ENCODE assay signal across 32 mouse cellular contexts in genomic region chrX:77802293-77802692, GRCm38 (mm10). TPM values are rescaled to one million over a fixed set of nuclear protein-coding genes. Genes with fewer than 3 reads are reported as not detected.
DNase-seq lines count a peak whose midpoint lies in the region; ATAC-seq and TF ChIP-seq lines count a peak whose summit lies in the region.
"Had no signal": no experiment of that assay in that cellular context is flagged by ENCODE, and none has a peak within 500 bp of the region (broad histone marks: within the 10 kb centered on the region; RNA-seq: fewer than 3 reads in every experiment).

No protein-coding gene starts in this region.

- H3K36me3 ChIP-seq in forebrain, embryonic 12.5 days (replicated peaks) = no peaks in the 10 kb centered on the region
- no peaks in the 10 kb centered on the region for H3K36me3 ChIP-seq in hindbrain, embryonic 16.5 days (ENCODE audit: control insufficient read depth, insufficient read depth, low read length)
- H3K36me3 ChIP-seq: embryonic facial prominence, embryonic 10.5 days; embryonic facial prominence, embryonic 12.5 days; G1E had no signal

- WGBS in forebrain, embryonic 12.5 days = 85% methylated on average over 2 of the region's 2 CpGs
- WGBS in hindbrain, embryonic 16.5 days = 90% methylated on average over 2 of the region's 2 CpGs

- H3K4me3 ChIP-seq in bone marrow macrophage, adult 2 months (ENCODE audit: insufficient read depth, low read length) = no peak overlapping the region
- H3K4me3 ChIP-seq in forebrain, embryonic 12.5 days (replicated peaks) = no peak overlapping the region
- H3K4me3 ChIP-seq in hindbrain, embryonic 16.5 days (ENCODE audit: low read length) = no peak overlapping the region
- H3K4me3 ChIP-seq: embryonic facial prominence, embryonic 10.5 days; embryonic facial prominence, embryonic 12.5 days had no signal

- no peak for TF ChIP-seq CTCF in bone marrow macrophage, adult 2 months (IDR thresholded peaks at IDR 0.05; ENCODE audit: low read depth, low read length)

- TF ChIP-seq POLR2A in bone marrow macrophage, adult 2 months (IDR thresholded peaks at IDR 0.05; ENCODE audit: borderline replicate concordance, low read depth, low read length) = no peak

- no peak overlapping the region for H3K4me2 ChIP-seq in forebrain, embryonic 12.5 days
- no peak overlapping the region for H3K4me2 ChIP-seq in hindbrain, embryonic 16.5 days (ENCODE audit: low read length)
- H3K4me2 ChIP-seq: embryonic facial prominence, embryonic 12.5 days had no signal

- no peaks in the 10 kb centered on the region for H3K9me3 ChIP-seq in forebrain, embryonic 12.5 days
- H3K9me3 ChIP-seq in hindbrain, embryonic 16.5 days (ENCODE audit: control insufficient read depth, low read length) = no peaks in the 10 kb centered on the region
- H3K9me3 ChIP-seq: embryonic facial prominence, embryonic 10.5 days; embryonic facial prominence, embryonic 12.5 days; G1E had no signal

- peak overlapping the region; percentile 94 for H3K27ac ChIP-seq in bone marrow macrophage, adult 2 months (ENCODE audit: insufficient read depth, low read depth, low read length)
- no peak overlapping the region for H3K27ac ChIP-seq in forebrain, embryonic 12.5 days
- no peak overlapping the region for H3K27ac ChIP-seq in hindbrain, embryonic 16.5 days (ENCODE audit: low read depth, low read length)
- H3K27ac ChIP-seq: embryonic facial prominence, embryonic 10.5 days; embryonic facial prominence, embryonic 12.5 days had no signal

- no peak for DNase-seq in lung, adult 18-20 months
- no peak for DNase-seq in frontal cortex, adult 2 months (ENCODE audit: extremely low spot score in 1 of 2, low spot score in 1 of 2)
- DNase-seq: adrenal gland, adult 8-10 months; adrenal gland, postnatal 14 days; adrenal gland, postnatal 36 days; B cell, adult 2 months; cerebellum, adult 11 months; cerebellum, adult 18-20 months; cerebellum, adult 8-10 months; cerebellum, adult 9-11 months; cerebellum, postnatal 14 days; cerebellum, postnatal 36 days had no signal

- ATAC-seq in granulocyte monocyte progenitor cell, adult 5-6 weeks (replicated peaks; ENCODE audit: poor library complexity, severe bottlenecking) = peak; percentile 57
- ATAC-seq in megakaryocyte, adult 5-6 weeks (ENCODE audit: poor library complexity, severe bottlenecking) = peak; percentile 65
- ATAC-seq in monocyte, adult 5-6 weeks (replicated peaks; ENCODE audit: insufficient number of reproducible peaks, low FRiP score, low TSS enrichment, poor library complexity, severe bottlenecking) = peak; percentile 61
- ATAC-seq in forebrain, embryonic 12.5 days (ENCODE audit: low FRiP score) = no peak
- no peak for ATAC-seq in hindbrain, embryonic 16.5 days
- ATAC-seq: forebrain, embryonic 14.5 days; forebrain, embryonic 16.5 days; Patski had no signal

- no peaks in the 10 kb centered on the region for H3K27me3 ChIP-seq in forebrain, embryonic 12.5 days
- H3K27me3 ChIP-seq in hindbrain, embryonic 16.5 days (replicated peaks; ENCODE audit: control insufficient read depth, insufficient read depth, low read length) = no peaks in the 10 kb centered on the region
- H3K27me3 ChIP-seq: CH12.LX; embryonic facial prominence, embryonic 12.5 days; Patski had no signal

- no peak overlapping the region for H3K9ac ChIP-seq in forebrain, embryonic 12.5 days
- no peak overlapping the region for H3K9ac ChIP-seq in hindbrain, embryonic 16.5 days (ENCODE audit: low read depth, low read length)
- H3K9ac ChIP-seq: embryonic facial prominence, embryonic 12.5 days had no signal

- peaks cover 36% of the 10 kb centered on the region for H3K4me1 ChIP-seq in bone marrow macrophage, adult 2 months (ENCODE audit: control insufficient read depth, insufficient read depth, low read length)
- no peaks in the 10 kb centered on the region for H3K4me1 ChIP-seq in forebrain, embryonic 12.5 days
- no peaks in the 10 kb centered on the region for H3K4me1 ChIP-seq in hindbrain, embryonic 16.5 days (ENCODE audit: control insufficient read depth, insufficient read depth, low read depth, low read length)
- H3K4me1 ChIP-seq: embryonic facial prominence, embryonic 10.5 days; embryonic facial prominence, embryonic 12.5 days had no signal

RNA-seq across cellular contexts. Expression of gene Prkx, which starts 6.2 kb away (rescaled TPM):
- polyA plus RNA-seq in bone marrow macrophage, adult 2 months (2012; ENCODE audit: insufficient read depth, insufficient read length, missing spikeins) = 39.9 and 50.5 TPM in 2 replicates
- 6.7 and 9.1 TPM in 2 replicates for total RNA-seq in granulocyte monocyte progenitor cell, adult 5-6 weeks (2014; fragmentation: Nextera tagmentation)
- 3.7 and 4.4 TPM in 2 replicates for total RNA-seq in granulocyte monocyte progenitor cell, adult 5-6 weeks (2017)
- 77.6 and 86.5 TPM in 2 replicates for total RNA-seq in megakaryocyte, adult 5-6 weeks (2015)
- total RNA-seq in megakaryocyte, adult 5-6 weeks (2017) = 43.4 and 45.0 TPM in 2 replicates
- 46.7 to 56.2 TPM (median 49.5 TPM) in 3 replicates for total RNA-seq in monocyte, adult 5-6 weeks (2017)
- polyA plus RNA-seq in forebrain, embryonic 12.5 days (2016; fragmentation: Nextera tagmentation; extraction: Ambion mirVana) = 21.5 and 22.6 TPM in 2 replicates
- 10.5 and 10.9 TPM in 2 replicates for polyA plus RNA-seq in frontal cortex, adult 2 months (2012; rRNA removed)
- polyA plus RNA-seq in hindbrain, embryonic 16.5 days (2015; fragmentation: Nextera tagmentation; extraction: Ambion mirVana) = 21.4 and 24.1 TPM in 2 replicates

RNA-seq across cellular contexts. Expression of gene Pbsn, which starts 51.1 kb away (rescaled TPM):
- polyA plus RNA-seq in bone marrow macrophage, adult 2 months (2012; ENCODE audit: insufficient read depth, insufficient read length, missing spikeins) = not detected in 2 replicates
- total RNA-seq in granulocyte monocyte progenitor cell, adult 5-6 weeks (2014; fragmentation: Nextera tagmentation) = not detected in 2 replicates
- not detected in 2 replicates for total RNA-seq in granulocyte monocyte progenitor cell, adult 5-6 weeks (2017)
- total RNA-seq in megakaryocyte, adult 5-6 weeks (2015) = not detected in 2 replicates
- total RNA-seq in megakaryocyte, adult 5-6 weeks (2017) = not detected in 2 replicates
- not detected in 3 replicates for total RNA-seq in monocyte, adult 5-6 weeks (2017)
- polyA plus RNA-seq in forebrain, embryonic 12.5 days (2016; fragmentation: Nextera tagmentation; extraction: Ambion mirVana) = not detected in 2 replicates
- not detected in 2 replicates for polyA plus RNA-seq in frontal cortex, adult 2 months (2012; rRNA removed)
- polyA plus RNA-seq in hindbrain, embryonic 16.5 days (2015; fragmentation: Nextera tagmentation; extraction: Ambion mirVana) = not detected in 2 replicates
- total RNA-seq: adrenal gland, adult 18-20 months; adrenal gland, adult 8-10 months; adrenal gland, postnatal 14 days; adrenal gland, postnatal 36 days; CH12.LX; G1E had no signal
- polyA plus RNA-seq: activated CD4-positive, CD25-positive, alpha-beta regulatory T cell, adult 4 months; brain, embryonic 14.5 days; CD4-positive, CD25-positive, alpha-beta regulatory T cell, adult 4 months; cortical plate, adult 2 months; embryonic facial prominence, embryonic 10.5 days; embryonic facial prominence, embryonic 12.5 days; embryonic facial prominence, embryonic 14.5 days; forebrain, embryonic 11.5 days; forebrain, embryonic 14.5 days; forebrain, embryonic 16.5 days; G1E; Patski had no signal

Comparison
In these comparisons a context has a peak if more than half of its experiments do, and no peak if none do; other contexts are left out.
1. ATAC-seq: peak in granulocyte monocyte progenitor cell, adult 5-6 weeks (single experiment), megakaryocyte, adult 5-6 weeks (single experiment) and monocyte, adult 5-6 weeks (single experiment); none in forebrain, embryonic 12.5 days (single experiment) and hindbrain, embryonic 16.5 days (single experiment).